Mouse (Mus musculus): ENCODE measurements at regions not wholly inside any gene's neighbourhood (a gene's known extent, or its start where the extent isn't known, plus 50 kb on each side); places are given as distances from the start of the nearest gene placed in this dataset.

DNA sequence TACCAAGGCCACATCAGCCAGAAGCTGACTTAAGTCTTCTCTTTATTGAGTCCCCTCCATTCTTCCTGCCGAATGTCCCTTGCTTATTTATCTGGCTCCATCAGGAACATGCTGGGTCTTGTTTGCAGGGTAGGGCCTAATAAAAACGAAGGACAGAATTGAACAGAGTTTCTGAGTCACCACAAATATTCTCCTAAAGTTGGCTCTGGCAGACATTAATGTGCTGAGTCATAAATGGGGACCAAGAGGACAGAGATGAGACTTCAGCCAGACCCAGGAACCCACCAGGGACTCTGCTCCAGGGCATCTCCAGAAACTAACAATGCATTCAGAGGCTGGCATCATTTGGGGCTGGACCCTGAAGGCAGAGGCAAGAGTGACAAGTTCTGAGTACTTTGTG is 143.4 kb upstream of the Nectin1 start:
- DNase-seq (ENCODE audit: low read depth, low spot score), result no peak

DNA sequence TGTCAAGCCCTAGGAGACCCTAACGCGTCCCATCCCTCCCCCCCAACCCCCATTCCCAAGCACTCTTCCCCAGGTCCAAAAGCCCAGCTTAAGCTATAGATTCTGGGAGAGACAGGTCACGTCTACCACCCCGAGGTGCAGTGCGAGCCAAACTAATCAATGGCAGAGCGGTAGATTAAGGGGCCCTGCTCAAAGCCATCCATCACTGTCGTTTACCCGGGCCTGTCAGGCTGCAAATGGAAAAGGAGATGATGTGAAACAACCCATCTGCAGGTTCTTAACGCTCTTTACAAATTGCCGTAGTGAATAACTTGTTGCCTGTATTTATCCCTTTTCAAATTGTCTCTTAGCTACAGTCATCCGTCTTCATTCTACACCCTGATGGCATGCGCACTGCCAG is 126.2 kb upstream of the Nectin1 start:
- peak; percentile 45 for DNase-seq (ENCODE audit: low read depth, low spot score)

DNA sequence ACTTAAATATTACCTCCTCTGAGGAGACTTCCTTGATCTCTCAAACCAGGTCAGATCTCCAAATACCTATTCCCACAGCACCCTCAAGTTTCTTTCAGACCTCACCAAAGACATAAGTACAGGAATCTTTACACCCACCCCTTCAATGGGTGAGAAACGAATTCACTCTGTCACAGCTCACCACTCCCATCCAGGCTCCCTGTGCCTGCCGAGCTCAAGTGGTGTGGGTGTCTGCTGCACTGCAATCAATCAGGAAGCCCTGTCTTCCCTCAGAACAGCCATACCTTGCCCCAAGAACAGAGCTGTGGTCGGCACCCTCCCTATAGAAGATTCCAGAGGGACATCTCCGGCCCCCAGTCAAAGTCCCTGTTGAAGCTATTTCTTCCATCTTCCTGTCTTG is 116.2 kb upstream of the Nectin1 start:
- no peak for DNase-seq (ENCODE audit: low read depth, low spot score)

DNA sequence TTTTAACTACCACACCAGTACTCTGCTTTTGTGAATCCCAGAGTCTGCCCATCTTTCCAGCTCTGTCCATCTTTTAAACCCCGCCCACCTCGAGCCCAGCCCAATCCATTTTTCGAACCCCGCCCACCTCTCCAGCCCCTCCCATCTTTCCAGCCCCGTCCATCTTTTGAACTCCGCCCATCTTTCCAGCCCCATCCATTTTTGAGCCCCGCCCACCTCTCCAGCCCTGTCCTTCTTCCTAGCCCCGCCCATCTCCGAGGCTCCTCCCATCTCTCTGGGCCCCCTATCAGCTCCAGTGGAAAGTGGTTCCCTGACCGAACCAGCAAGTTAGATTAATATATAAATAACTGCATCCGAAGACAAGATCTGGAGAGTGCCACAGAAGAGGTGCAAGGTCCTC is 115.0 kb upstream of the Nectin1 start:
- peak; percentile 19 for DNase-seq (ENCODE audit: low read depth, low spot score)

DNA sequence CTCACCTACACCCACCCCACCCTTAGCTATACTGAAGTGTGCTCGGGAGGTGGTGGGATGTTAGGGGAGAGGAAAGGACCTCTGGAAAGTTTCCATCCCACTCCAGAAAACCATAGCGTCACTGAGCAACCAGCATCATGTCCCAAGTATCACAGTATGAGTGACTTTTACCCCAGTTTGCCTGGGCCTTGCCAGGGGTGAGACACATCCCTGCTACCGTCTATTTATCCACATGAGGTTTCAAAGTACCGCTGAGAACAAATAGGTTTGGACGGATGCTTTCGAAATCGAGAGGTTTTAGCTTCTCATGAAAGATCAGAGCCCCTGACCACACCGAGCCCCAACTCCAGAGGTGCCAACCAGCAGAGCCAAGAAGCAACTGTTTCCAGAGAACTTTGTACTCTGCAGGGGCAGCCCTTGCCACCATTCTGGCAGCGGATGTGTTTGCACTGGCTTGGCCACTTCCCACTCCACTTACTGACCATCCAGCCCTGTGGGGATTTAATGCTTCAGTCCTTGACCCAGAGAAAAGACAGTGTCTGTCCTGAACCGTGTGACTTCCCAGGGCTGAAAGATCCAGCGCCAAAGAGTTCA is 107.3 kb upstream of the Nectin1 start:
- DNase-seq (ENCODE audit: low read depth, low spot score), result no peak

DNA sequence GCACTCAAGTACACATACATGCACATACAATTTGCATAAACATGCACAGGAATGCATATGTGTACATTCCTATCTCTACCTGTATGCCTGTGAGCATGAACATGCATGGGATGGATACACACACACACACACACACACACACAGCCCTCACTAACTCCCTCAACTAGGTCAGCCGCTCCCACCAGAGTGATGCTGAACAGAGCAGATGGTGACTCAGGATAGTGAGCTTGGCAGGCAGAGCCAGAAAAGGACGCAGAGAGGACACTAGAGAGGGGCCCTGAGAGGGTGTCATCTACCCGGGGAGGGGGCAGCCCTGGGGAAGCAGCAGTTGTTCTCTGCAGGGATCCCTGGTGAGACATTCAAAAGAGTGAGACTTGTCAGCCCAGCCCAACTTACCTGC is 85.6 kb upstream of the Nectin1 start:
- no peak for DNase-seq (ENCODE audit: low read depth, low spot score)

DNA sequence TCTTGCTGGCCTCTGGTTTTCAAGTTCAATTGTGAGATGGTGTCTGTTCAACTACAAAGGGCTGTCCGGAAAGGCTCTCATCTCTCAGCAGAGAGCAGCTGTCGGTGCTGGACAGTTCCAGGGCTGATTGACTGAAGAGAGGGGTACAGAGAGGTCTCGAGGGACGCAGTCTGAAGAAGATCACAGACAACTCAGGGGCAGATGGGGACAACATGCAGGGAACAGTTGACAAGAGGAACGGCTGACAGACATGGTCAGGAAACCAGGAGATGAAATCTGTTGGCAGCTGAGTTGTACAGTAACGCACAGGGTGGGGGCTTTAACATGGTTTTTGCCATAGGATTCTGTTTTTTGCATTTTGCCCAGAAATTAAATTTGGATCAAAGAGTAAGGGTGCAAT is 84.5 kb upstream of the Nectin1 start:
- no peak for DNase-seq (ENCODE audit: low read depth, low spot score)

DNA sequence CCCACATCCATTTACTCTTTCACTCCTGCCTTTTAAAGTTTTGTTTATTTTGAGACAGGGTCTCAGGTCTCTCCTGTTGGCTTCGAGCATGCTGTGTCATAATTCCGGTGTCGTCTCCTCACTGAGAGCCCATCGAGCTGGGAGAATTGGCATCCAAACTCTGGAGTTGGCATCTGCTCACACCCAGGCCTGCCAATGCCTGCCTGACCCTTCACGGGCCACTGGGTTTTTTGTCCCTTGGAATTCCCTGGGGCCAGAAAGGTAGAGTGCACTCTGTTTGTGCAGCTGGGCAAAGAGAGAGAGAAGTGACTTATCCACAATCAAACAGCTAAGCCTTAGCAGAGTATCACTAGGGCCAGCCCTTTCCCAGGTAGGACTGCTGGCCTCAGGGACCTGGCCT is 83.6 kb upstream of the Nectin1 start:
- DNase-seq (ENCODE audit: low read depth, low spot score), result no peak

DNA sequence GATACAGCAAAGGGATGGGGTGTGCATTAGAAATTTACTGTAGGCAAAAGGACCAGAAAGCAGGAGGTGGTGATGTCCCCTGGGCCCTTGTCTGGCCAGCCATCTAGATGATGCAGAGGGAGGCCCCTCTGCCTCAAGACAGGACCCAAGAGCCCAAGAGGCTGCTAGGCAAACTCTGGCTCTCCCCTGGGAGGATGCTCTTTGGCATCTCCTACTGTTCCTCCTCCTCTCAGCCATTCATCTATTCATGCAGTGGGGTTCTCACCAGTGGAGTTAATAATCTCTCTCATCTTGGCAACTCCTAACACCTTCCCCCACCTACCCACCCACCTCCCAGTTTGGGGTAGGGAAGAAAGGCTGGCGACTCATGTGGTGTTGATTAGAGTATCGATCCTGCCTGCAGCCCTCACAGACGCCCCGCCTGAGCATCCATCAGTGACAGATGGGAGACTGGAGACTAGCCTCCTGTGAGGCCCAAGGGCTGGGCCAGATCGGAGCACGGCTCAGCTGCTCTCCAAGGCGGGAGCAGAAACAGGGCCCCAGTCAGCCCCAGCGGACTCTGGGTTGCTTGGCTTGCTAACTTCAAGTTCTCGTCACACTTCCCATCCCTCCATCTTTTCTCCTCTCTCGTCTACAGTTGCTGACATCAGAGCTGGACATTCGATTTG is 82.8 kb upstream of the Nectin1 start:
- peak; percentile 39 for DNase-seq (ENCODE audit: low read depth, low spot score)

DNA sequence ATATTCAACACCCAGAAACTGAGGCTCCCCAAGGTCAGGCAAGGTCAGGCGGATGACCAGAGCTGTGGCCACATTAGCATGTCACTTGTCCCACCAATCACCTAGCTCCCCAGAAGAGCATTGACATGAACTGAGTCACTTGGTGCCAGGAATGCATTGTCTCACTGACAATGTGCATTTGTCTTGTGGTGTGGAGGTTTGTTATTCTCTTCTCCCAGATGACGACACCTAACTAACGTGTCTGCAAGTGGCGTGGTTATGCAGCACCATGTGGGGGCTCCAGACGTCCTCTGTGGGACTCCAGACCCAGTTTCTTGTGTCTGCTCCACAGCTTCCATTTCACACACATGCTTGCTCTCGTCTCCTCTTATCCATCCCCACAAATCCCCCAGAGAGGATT is 82.1 kb upstream of the Nectin1 start:
- no peak for DNase-seq (ENCODE audit: low read depth, low spot score)

DNA sequence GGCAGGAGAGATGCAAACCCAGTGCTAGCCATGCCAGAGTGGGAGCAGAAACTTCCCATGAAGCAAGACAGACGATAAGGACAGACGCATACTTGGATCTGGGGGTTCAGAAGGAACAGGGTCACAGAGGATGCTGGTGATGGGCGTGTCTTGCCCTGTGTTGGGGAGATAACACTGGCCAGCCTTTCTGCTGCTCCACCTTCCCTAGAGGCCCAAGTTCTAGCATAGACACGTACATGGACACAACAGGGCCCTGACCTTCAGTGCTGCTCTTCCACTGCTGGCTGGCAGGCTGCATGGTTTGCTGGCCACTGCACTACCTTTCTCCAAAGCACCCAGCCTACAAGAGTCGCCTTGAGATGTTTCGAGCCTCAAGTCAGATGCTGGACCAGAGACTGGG is 76.4 kb upstream of the Nectin1 start:
- DNase-seq (ENCODE audit: low read depth, low spot score), result no peak

DNA sequence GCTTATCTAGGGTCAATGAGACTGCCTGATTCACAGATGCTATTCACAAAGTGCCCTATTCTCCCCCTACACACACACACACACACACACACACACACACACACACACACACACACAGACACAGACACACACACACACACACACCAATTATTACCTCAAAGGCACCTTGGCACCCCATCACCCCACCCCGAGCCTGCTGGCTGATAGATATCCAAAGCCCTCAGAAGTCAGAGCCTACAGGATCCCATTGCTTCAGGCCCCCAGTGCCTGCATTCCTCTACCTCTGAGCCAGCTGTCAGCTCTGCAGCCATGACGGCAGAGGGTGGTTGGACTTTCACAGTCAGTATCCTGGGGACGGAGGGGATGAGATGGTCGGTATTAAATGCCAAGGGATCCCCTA is 75.8 kb upstream of the Nectin1 start:
- no peak for DNase-seq (ENCODE audit: low read depth, low spot score)

DNA sequence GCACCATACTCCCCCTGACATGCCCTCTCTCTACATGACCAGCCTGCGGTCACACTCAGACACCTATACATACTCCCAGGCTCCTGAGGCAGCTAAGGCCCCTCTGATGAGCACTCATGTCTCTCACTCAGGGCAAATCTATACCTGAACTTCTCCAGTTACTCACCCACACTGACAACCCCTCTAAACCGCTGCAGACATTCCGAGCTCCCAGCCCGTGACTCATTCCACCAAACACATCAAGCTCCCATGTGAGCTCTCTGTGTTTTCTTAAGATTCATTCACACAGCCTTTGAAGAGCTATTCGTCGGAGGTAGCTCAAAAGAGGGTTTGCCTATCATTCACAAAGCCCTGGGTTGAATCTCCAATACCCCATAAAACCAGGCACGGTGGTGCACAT is 75.1 kb upstream of the Nectin1 start:
- no peak for DNase-seq (ENCODE audit: low read depth, low spot score)

DNA sequence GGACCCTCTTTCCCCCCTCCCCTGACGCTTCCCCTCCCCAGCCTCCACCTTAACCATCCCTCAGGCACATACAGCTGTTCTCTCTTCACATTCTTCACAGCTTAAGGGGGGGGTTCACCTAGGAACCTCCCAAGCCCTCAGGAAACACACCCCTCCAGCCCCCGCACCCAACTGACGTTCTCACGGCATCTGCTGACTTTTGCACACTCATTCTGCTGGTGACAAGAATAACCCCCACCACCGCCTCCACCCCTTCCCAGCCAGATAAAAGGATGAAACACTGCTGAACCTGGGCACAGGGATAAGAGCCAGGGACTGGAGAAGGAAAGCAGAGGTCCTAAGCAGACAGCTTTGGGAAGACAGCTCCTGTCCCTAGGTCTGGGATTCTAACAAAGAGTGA is 73.2 kb upstream of the Nectin1 start:
- no peak for DNase-seq (ENCODE audit: low read depth, low spot score)

DNA sequence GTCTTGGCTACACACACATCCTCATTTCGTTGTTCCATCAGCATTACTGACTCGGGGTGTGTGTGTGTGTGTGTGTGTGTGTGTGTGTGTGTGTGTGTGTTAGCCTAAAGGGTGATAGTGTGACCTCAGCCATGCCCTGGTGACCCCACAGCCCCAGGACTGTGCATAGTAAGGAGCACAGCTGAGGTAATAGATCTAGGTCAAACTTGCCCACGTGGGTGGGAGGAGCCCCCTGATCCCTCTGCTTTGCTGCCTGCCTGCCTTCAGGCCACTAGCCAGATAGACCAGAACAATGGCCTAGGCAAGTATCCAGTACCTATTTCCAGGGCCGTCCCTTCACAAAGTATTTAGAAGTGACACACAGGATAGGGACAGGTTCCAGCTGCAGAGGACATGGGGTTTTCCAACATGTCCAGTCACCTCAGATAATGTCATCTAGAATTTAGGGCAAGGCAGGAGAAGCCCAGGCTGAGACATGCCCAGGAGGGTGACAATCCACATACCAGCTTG is 70.6 kb upstream of the Nectin1 start:
- peak; percentile 30 for DNase-seq (ENCODE audit: low read depth, low spot score)

DNA sequence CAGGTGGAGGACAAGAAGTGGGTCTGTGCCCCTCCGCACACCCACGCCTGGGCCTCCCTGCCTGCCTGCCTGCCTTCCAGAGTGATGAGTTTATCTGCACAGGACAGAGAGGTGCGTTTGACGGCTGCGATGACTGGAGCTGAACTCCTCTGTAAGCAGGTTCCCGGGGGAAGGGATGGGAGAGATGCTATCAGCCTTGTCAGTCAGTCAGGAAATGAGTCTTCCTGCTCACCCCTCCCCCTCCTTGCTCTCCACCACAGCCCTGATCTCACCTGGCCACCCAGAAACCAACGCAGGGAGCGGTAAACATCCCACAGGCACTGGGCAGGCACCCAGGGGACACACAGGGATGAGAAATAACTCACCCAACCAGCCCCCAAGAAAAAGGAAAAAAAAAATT is 69.5 kb upstream of the Nectin1 start:
- DNase-seq (ENCODE audit: low read depth, low spot score), result no peak

DNA sequence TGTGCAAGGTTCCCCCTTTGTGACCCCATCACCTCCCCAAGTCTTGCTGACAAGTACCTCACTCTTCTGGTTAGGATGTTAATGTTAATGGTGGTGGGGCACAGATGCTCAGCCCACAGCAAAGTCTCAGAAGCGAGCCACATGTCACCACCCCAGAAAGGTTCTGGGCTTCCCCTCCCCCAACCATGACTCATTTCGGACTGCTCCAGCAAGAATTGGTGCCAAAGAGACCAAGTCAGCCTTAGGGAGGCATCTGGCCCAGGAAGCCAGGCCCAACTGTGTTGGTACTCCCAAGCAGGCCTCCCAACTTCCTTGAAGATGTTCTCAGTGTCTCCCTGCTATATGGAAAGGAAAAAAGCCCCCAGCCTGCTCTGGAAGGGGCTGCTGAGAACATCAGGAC is 67.8 kb upstream of the Nectin1 start:
- no peak for DNase-seq (ENCODE audit: low read depth, low spot score)

DNA sequence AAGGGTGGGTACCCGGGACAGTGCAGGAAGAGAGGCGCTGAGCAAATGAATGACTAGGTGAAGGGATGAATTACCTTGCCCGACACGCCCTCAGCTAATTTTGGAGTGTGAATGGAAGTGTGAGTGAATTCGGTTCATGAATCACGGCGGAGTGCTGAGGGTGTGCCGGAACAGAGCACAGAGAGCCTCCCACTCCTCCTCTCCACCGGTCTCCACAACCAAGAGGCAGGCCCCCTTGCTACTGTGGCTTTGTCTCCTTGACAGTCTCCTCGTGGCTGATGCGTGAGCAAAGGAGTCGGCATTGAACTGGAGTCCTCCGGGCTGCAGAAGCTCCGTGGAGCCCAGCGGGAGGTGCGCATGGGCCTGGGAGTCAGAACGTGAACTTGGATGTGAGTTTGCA is 64.5 kb upstream of the Nectin1 start:
- DNase-seq (ENCODE audit: low read depth, low spot score), result no peak

DNA sequence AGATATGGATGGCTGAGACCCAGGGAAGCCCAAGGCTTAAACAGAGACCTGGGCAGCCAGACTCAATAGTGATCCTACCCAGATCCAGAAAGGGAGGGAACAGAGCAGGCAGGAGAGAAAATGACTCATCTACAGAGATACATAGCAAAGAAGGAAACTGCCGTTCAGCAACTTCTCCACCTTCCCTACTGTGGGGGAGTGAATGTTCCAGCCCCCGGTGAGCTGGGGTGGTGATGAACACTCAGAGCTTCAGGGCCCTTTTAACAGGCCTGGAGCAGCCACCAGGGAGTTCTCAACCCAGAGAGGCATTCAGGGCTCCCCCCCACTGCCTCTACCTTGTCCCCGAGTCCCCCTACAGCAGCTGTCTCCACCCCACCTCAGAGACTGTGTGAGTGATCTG is 62.5 kb upstream of the Nectin1 start:
- DNase-seq (ENCODE audit: low read depth, low spot score), result no peak

DNA sequence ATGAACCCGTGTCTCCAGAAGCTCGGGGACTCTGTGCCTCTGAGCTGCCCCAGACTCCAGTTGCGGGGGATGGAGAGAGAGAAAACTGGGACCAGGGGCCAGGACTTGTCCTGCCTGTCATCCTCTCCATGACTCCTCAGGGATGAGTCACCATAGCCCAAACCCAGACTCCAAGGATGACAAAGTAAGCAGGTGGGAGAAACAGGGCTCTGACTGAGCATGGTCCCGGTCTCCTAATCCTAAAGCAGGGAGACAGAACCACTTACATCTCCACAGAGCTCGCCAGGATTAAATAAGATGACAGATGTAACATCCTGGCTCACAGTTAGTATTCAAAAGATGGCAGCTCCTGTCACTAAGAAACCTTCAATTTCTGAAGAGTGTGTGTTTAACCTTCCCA is 61.7 kb upstream of the Nectin1 start:
- no peak for DNase-seq (ENCODE audit: low read depth, low spot score)

DNA sequence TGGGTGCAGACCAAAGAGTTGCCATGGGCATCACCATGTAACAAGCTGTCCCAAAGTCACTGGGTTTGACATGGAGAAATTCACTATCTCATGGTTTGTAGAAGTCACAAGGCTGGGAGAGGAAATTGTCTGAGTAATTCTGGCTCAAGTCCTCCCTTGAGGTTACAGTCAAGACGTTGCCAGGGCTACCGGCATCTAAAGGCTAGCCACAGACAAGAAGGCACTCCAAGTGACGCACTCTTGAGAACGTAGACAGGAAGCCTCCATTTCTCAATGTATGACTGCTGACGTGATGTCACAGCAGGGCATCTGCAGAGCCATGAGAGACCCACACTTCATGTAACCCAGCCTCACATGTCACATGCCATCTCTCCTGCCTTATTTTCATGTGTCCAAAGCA is 59.2 kb upstream of the Nectin1 start:
- no peak for DNase-seq (ENCODE audit: low read depth, low spot score)

DNA sequence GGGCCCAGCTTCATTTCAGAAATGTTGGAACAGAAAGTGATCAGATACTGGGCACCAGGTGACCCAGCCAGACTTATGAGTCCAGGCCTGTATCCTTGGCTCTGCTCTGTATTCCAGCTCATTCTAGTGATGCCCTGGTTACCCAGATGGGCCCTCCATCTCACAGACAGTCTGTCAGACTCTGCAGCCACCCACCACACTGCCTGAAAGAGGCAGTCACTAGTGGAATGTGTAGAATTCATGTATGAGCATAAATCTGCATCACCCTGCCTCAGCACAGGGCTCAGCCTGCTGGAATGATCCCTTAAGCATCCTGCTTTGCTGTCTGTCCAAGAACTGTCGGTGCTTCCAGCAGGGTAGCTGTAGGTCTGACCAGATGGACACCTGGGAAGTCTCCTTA is 51.8 kb upstream of the Nectin1 start:
- DNase-seq (ENCODE audit: low read depth, low spot score), result no peak

DNA sequence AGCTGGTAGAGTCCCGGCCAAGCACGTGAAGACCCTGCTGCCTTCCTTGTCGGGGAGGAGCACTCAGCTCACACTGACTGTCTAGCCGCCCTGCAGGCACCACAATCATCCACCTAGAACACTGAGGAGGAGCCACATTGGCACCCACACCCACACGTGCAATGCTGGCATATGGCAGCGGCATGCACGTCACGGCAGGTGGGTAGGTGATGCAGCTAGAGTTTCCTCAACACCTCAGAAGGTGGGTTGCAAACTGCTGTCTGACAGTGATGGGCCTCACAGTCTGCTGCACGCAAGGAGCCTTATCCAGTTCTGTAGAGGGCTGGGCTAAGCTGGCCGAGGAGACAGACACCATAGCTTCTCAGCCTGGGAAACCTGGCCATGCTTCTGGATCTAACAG is 51.2 kb upstream of the Nectin1 start:
- no peak for DNase-seq (ENCODE audit: low read depth, low spot score)
